Mouse (Mus musculus) thymus, postnatal 10 days (tissue): ENCODE measurements around the gene Oat.
A peak's percentile ranks its signal among the peaks of the same experiment; 100 is the strongest.

Experiments
- DNase-seq, 2 experiments: peaks; one replicate each; pipeline ENCODE4 v3.0.0; 2021; ENCODE audit warnings: low spot score in 2 of 2

Gene Oat

GRCm38 (mm10) chr7:132576116-132576650 is at the start of gene Oat:
Oat (minus strand) TSS chr7:132576398.
- peak; percentile 93 to 94 for DNase-seq

- DNase-seq = no peak
Observed at GRCm38 (mm10) chr7:132624161-132624560, 48.0 kb upstream of the Oat start.

- DNase-seq = no peak
Observed at GRCm38 (mm10) chr7:132619975-132620918, 44.0 kb upstream of the Oat start.

GRCm38 (mm10) chr7:132619549-132619948 is 43.4 kb upstream of the Oat start:
- DNase-seq = no peak

- no peak for DNase-seq
Observed at GRCm38 (mm10) chr7:132617021-132617564, 40.9 kb upstream of the Oat start.

- no peak for DNase-seq
Observed at GRCm38 (mm10) chr7:132616391-132616790, 40.2 kb upstream of the Oat start.

GRCm38 (mm10) chr7:132615346-132615745 is 39.1 kb upstream of the Oat start:
- no peak for DNase-seq

- DNase-seq = no peak
Observed at GRCm38 (mm10) chr7:132611530-132611929, 35.3 kb upstream of the Oat start.

- DNase-seq = peak; percentile 43 to 62
Observed at GRCm38 (mm10) chr7:132610468-132611318, 34.5 kb upstream of the Oat start, which contains the start of gene Lhpp. Lhpp (plus strand) TSS chr7:132610638.

- no peak for DNase-seq
Observed at GRCm38 (mm10) chr7:132608316-132609020, 32.3 kb upstream of the Oat start.

GRCm38 (mm10) chr7:132605689-132606088 is 29.5 kb upstream of the Oat start:
- DNase-seq = no peak

GRCm38 (mm10) chr7:132604720-132605119 is 28.5 kb upstream of the Oat start:
- no peak for DNase-seq

GRCm38 (mm10) chr7:132600926-132601325 is 24.7 kb upstream of the Oat start:
- DNase-seq = no peak

GRCm38 (mm10) chr7:132600026-132600425 is 23.8 kb upstream of the Oat start:
- peak in 1 of 2 experiments; percentile 12 for DNase-seq

GRCm38 (mm10) chr7:132599071-132599975 is 23.1 kb upstream of the Oat start, which contains the start of gene Nkx1-2:
Nkx1-2 (minus strand) TSS chr7:132599637.
- no peak for DNase-seq

GRCm38 (mm10) chr7:132597251-132598041 is 21.2 kb upstream of the Oat start:
- no peak for DNase-seq

GRCm38 (mm10) chr7:132596557-132597250 is 20.5 kb upstream of the Oat start:
- no peak for DNase-seq

- DNase-seq = no peak
Observed at GRCm38 (mm10) chr7:132595787-132596186, 19.6 kb upstream of the Oat start.

- no peak for DNase-seq
Observed at GRCm38 (mm10) chr7:132594325-132594724, 18.1 kb upstream of the Oat start.
